ENCODE assay signal across 26 mouse cellular contexts in genomic region chr7:110718505-110718904, GRCm38 (mm10). TPM values are rescaled to one million over a fixed set of nuclear protein-coding genes. Genes with fewer than 3 reads are reported as not detected.
DNase-seq lines count a peak whose midpoint lies in the region; ATAC-seq lines count a peak whose summit lies in the region.
"Had no signal": no experiment of that assay in that cellular context is flagged by ENCODE, and none has a peak within 500 bp of the region (broad histone marks: within the 10 kb centered on the region; RNA-seq: fewer than 3 reads in every experiment).

No protein-coding gene starts in this region.

- no peaks in the 10 kb centered on the region for H3K36me3 ChIP-seq in kidney, embryonic 14.5 days (ENCODE audit: control insufficient read depth, insufficient read depth, low read length)
- H3K36me3 ChIP-seq in kidney, embryonic 16.5 days (ENCODE audit: insufficient read depth, low read length): no peaks in the 10 kb centered on the region
- no peaks in the 10 kb centered on the region for H3K36me3 ChIP-seq in kidney, embryonic 15.5 days
- H3K36me3 ChIP-seq: embryonic facial prominence, embryonic 10.5 days; embryonic facial prominence, embryonic 13.5 days; forebrain, embryonic 12.5 days; forebrain, embryonic 15.5 days; heart, embryonic 13.5 days had no signal

- no peaks in the 10 kb centered on the region for H3K9me3 ChIP-seq in kidney, embryonic 14.5 days (ENCODE audit: control insufficient read depth, low read length)
- H3K9me3 ChIP-seq in kidney, embryonic 16.5 days (ENCODE audit: low read length): no peaks in the 10 kb centered on the region
- H3K9me3 ChIP-seq in kidney, embryonic 15.5 days (replicated peaks): no peaks in the 10 kb centered on the region
- H3K9me3 ChIP-seq: embryonic facial prominence, embryonic 10.5 days; embryonic facial prominence, embryonic 13.5 days; forebrain, embryonic 12.5 days; forebrain, embryonic 15.5 days; heart, embryonic 13.5 days had no signal

- no peak overlapping the region for H3K4me3 ChIP-seq in kidney, embryonic 14.5 days (ENCODE audit: low read length)
- no peak overlapping the region for H3K4me3 ChIP-seq in kidney, embryonic 16.5 days (ENCODE audit: low read length)
- no peak overlapping the region for H3K4me3 ChIP-seq in kidney, embryonic 15.5 days (replicated peaks)
- H3K4me3 ChIP-seq: embryonic facial prominence, embryonic 10.5 days; embryonic facial prominence, embryonic 13.5 days; erythroblast, embryonic 14.5 days; forebrain, embryonic 12.5 days; forebrain, embryonic 15.5 days; heart, adult 2 months; heart, embryonic 13.5 days had no signal

- peak; percentile 51 to 69 for DNase-seq in adrenal gland, adult (ENCODE audit: inconsistent age in 2 of 2, low spot score in 1 of 2)
- DNase-seq in adrenal gland, postnatal 25 days: no peak
- DNase-seq in adrenal gland, postnatal 36 days: peak; percentile 38 to 57
- no peak for DNase-seq in adrenal gland, postnatal 10 days
- peak; percentile 57 for DNase-seq in kidney, adult 11 months
- DNase-seq: cerebellum, adult 11-12 months; cerebellum, adult 8-10 months; cerebellum, postnatal 36 days; embryo, embryonic 11 days; gastrocnemius, postnatal 25 days; heart, adult 2 months; heart, postnatal 14 days; heart, postnatal 4 days had no signal

- H3K4me2 ChIP-seq in kidney, embryonic 14.5 days (replicated peaks; ENCODE audit: low read depth, low read length): no peak overlapping the region
- H3K4me2 ChIP-seq in kidney, embryonic 16.5 days (replicated peaks; ENCODE audit: low read depth, low read length): no peak overlapping the region
- no peak overlapping the region for H3K4me2 ChIP-seq in kidney, embryonic 15.5 days
- H3K4me2 ChIP-seq: embryonic facial prominence, embryonic 13.5 days; forebrain, embryonic 12.5 days; forebrain, embryonic 15.5 days; heart, embryonic 13.5 days; hindbrain, embryonic 14.5 days had no signal

- ATAC-seq in kidney, embryonic 14.5 days (ENCODE audit: low FRiP score, low TSS enrichment): no peak
- ATAC-seq in kidney, embryonic 16.5 days (ENCODE audit: low FRiP score, low TSS enrichment): peak; percentile 31; the same call in 1 of the 2 replicates
- ATAC-seq in kidney, embryonic 15.5 days (replicated peaks; ENCODE audit: low FRiP score): no peak
- ATAC-seq: forebrain, embryonic 15.5 days; hindbrain, postnatal 0 days; inflammation-experienced regulatory T-cells, adult 6 months; intestine, embryonic 16.5 days had no signal

- H3K27ac ChIP-seq in kidney, embryonic 14.5 days (ENCODE audit: low read depth, low read length): no peak overlapping the region
- H3K27ac ChIP-seq in kidney, embryonic 16.5 days (ENCODE audit: low read length): no peak overlapping the region
- no peak overlapping the region for H3K27ac ChIP-seq in kidney, embryonic 15.5 days
- H3K27ac ChIP-seq: embryonic facial prominence, embryonic 10.5 days; embryonic facial prominence, embryonic 13.5 days; forebrain, embryonic 12.5 days; forebrain, embryonic 15.5 days; heart, adult 2 months; heart, embryonic 13.5 days; hindbrain, embryonic 14.5 days; hindbrain, postnatal 0 days had no signal

- 76% methylated on average over 6 of the region's 6 CpGs for WGBS in kidney, embryonic 14.5 days
- 69% methylated on average over 6 of the region's 6 CpGs for WGBS in kidney, embryonic 16.5 days
- WGBS in kidney, embryonic 15.5 days: 78% methylated on average over 6 of the region's 6 CpGs

- no peaks in the 10 kb centered on the region for H3K27me3 ChIP-seq in kidney, embryonic 14.5 days (ENCODE audit: control insufficient read depth, insufficient read depth, low read length)
- H3K27me3 ChIP-seq in kidney, embryonic 16.5 days (ENCODE audit: insufficient read depth, low read length): no peaks in the 10 kb centered on the region
- no peaks in the 10 kb centered on the region for H3K27me3 ChIP-seq in kidney, embryonic 15.5 days
- H3K27me3 ChIP-seq: embryonic facial prominence, embryonic 13.5 days; forebrain, embryonic 12.5 days; forebrain, embryonic 15.5 days had no signal

- no peak overlapping the region for H3K9ac ChIP-seq in kidney, embryonic 14.5 days (ENCODE audit: low read depth, low read length)
- no peak overlapping the region for H3K9ac ChIP-seq in kidney, embryonic 16.5 days (replicated peaks; ENCODE audit: low read length)
- H3K9ac ChIP-seq in kidney, embryonic 15.5 days: no peak overlapping the region
- H3K9ac ChIP-seq: embryonic facial prominence, embryonic 13.5 days; forebrain, embryonic 12.5 days; forebrain, embryonic 15.5 days; heart, embryonic 13.5 days; hindbrain, embryonic 14.5 days had no signal

- H3K4me1 ChIP-seq in kidney, embryonic 14.5 days (ENCODE audit: control insufficient read depth, insufficient read depth, low read length): no peaks in the 10 kb centered on the region
- no peaks in the 10 kb centered on the region for H3K4me1 ChIP-seq in kidney, embryonic 16.5 days (ENCODE audit: insufficient read depth, low read length)
- H3K4me1 ChIP-seq in kidney, embryonic 15.5 days: no peaks in the 10 kb centered on the region
- H3K4me1 ChIP-seq: embryonic facial prominence, embryonic 13.5 days; forebrain, embryonic 12.5 days; forebrain, embryonic 15.5 days had no signal

RNA-seq across cellular contexts. Expression of gene Ampd3, which starts 49.5 kb away (rescaled TPM):
- total RNA-seq in adrenal gland, postnatal 25 days (2021): 18.9 and 24.6 TPM in 2 replicates
- 10 to 100 TPM; 13.9 to 14.7 TPM for total RNA-seq in adrenal gland, postnatal 36 days (2021)
- 10 to 100 TPM; 16.7 to 22.7 TPM for total RNA-seq in adrenal gland, postnatal 10 days (2021)
- polyA plus RNA-seq in kidney, embryonic 14.5 days (2014; fragmentation: Nextera tagmentation; extraction: Ambion mirVana): 3.2 and 4.5 TPM in 2 replicates
- polyA plus RNA-seq in kidney, embryonic 16.5 days (2015; fragmentation: Nextera tagmentation; extraction: Ambion mirVana): 8.8 and 10.1 TPM in 2 replicates
- 7.1 and 9.8 TPM in 2 replicates for polyA plus RNA-seq in kidney, embryonic 15.5 days (2015; fragmentation: Nextera tagmentation; extraction: Ambion mirVana)

Comparison
In these comparisons a context has a peak if more than half of its experiments do, and no peak if none do; other contexts are left out.
1. DNase-seq: peak in adrenal gland, adult (2 of 2), adrenal gland, postnatal 36 days (2 of 2) and kidney, adult 11 months (single experiment); none in adrenal gland, postnatal 25 days (single experiment) and adrenal gland, postnatal 10 days (single experiment).